Mouse (Mus musculus) myocyte (in vitro differentiated cells): ENCODE results near the gene Slc5a10.

Experiments used
- CEBPB ChIP-seq: IDR thresholded peaks from 2 replicates; pipeline ENCODE4 v1.6.1; 2011; ENCODE audit warnings: mild to moderate bottlenecking, moderate library complexity; ENCODE audit not compliant: poor library complexity, insufficient read depth, severe bottlenecking
- E2F4 ChIP-seq: IDR thresholded peaks from one replicate; pipeline ENCODE4 v1.6.1; 2011; ENCODE audit warnings: mild to moderate bottlenecking, control low read depth, moderate library complexity; ENCODE audit not compliant: insufficient read depth
- MAX ChIP-seq: IDR thresholded peaks from one replicate; pipeline ENCODE4 v1.6.1; 2011; ENCODE audit warnings: low read depth, mild to moderate bottlenecking, control low read depth
- MYOD1 ChIP-seq, 3 experiments: IDR thresholded peaks; one replicate each; pipeline ENCODE4 v1.6.1; 2011; ENCODE audit warnings: control low read depth in 2 of 3, low read depth in 2 of 3, mild to moderate bottlenecking in 2 of 3, moderate library complexity in 1 of 3; ENCODE audit not compliant: insufficient read length in 2 of 3, control insufficient read depth in 1 of 3
- MYOG ChIP-seq, 3 experiments: IDR thresholded peaks; one replicate each; pipeline ENCODE4 v1.6.1; 2011; ENCODE audit warnings: control low read depth in 2 of 3, low read depth in 2 of 3, mild to moderate bottlenecking in 2 of 3; ENCODE audit not compliant: insufficient read length in 2 of 3, control insufficient read depth in 1 of 3, insufficient read depth in 1 of 3
- POLR2A ChIP-seq: IDR thresholded peaks from one replicate; pipeline ENCODE4 v1.6.1; 2011; ENCODE audit warnings: low read depth, mild to moderate bottlenecking, control low read depth, moderate library complexity; ENCODE audit not compliant: insufficient read length
- POLR2AphosphoS2 ChIP-seq: IDR thresholded peaks from one replicate; pipeline ENCODE4 v1.6.1; 2011; ENCODE audit warnings: low read depth, control low read depth; ENCODE audit not compliant: insufficient read length
- SRF ChIP-seq: IDR thresholded peaks from one replicate; pipeline ENCODE4 v1.6.1; 2011; ENCODE audit warnings: low read depth; ENCODE audit not compliant: control insufficient read depth, insufficient read length
- TCF12 ChIP-seq: IDR thresholded peaks from one replicate; pipeline ENCODE4 v1.6.1; 2011; ENCODE audit warnings: mild to moderate bottlenecking, control low read depth; ENCODE audit not compliant: poor library complexity, insufficient read depth, severe bottlenecking
- TCF3 ChIP-seq: IDR thresholded peaks from one replicate; pipeline ENCODE4 v1.6.1; 2011; ENCODE audit warnings: low read depth, control low read depth; ENCODE audit not compliant: insufficient read length
- USF1 ChIP-seq: IDR thresholded peaks from one replicate; pipeline ENCODE4 v1.6.1; 2011; ENCODE audit warnings: low read depth, mild to moderate bottlenecking, control low read depth, moderate library complexity

GRCm38 (mm10) chr11:61685119-61685725 is 35.4 kb downstream of the Slc5a10 start:
- TF ChIP-seq E2F4 (no peak), MAX (no peak), USF1 (no peak), POLR2A (no peak), TCF12 (no peak), SRF (no peak), CEBPB (no peak), TCF3 (no peak), MYOD1 (IDR thresholded peaks at IDR 0.05; ENCODE audit: control insufficient read depth in 1 of 3, insufficient read length in 2 of 3, low read depth in 2 of 3) (no peak), POLR2AphosphoS2 (no peak), MYOG (IDR thresholded peaks at IDR 0.05; ENCODE audit: control insufficient read depth in 1 of 3, insufficient read depth in 1 of 3, insufficient read length in 2 of 3, low read depth in 2 of 3) (no peak)
